Mouse (Mus musculus): Measurements from ENCODE around the gene Cphx3. TPM values are rescaled to one million over a fixed set of nuclear protein-coding genes. Genes with fewer than 3 reads are reported as not detected.
"Not testable (repeated sequence)": the region's sequence is repeated elsewhere in the genome, so short reads cannot be mapped to it uniquely, and the experiment has no call there.

The Cphx3 gene
- polyA plus RNA-seq, 1 experiment from 2014 or later: not detected

DNA sequence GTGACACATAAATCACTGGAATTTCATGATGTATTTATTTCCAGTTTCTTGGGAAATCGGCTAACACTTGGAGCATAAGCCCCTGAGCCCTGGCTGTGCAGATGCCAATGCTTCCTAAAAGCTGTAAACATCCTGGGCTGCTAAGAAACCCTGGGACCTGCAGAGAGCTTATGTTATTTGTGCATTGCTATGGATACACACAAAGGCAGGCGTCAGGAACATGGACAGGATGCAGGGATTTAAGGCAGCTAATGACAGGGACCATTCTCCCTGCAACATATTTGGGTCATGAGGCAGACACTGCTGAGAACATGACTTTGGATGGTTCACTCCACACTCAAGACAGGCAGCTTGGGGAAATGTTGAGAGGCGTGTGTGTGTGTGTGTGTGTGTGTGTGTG lies 115.8 kb downstream of the Cphx3 start:
- not testable (repeated sequence) for H3K27me3 ChIP-seq (ENCODE audit: control insufficient read depth, insufficient read depth, low read length); H3K36me3 ChIP-seq (ENCODE audit: control insufficient read depth, insufficient read depth); H3K9me3 ChIP-seq (replicated peaks; ENCODE audit: control insufficient read depth, low read length); H3K4me3 ChIP-seq (ENCODE audit: low read length); ATAC-seq (replicated peaks; ENCODE audit: extremely low read depth, insufficient read depth, low FRiP score); H3K4me2 ChIP-seq (ENCODE audit: low read depth, low read length); H3K4me1 ChIP-seq (ENCODE audit: control insufficient read depth, insufficient read depth, low read length); H3K9ac ChIP-seq (ENCODE audit: low read length); H3K27ac ChIP-seq (ENCODE audit: low read length)
- WGBS: no CpG with 5 or more reads among the region's 3 CpGs

DNA sequence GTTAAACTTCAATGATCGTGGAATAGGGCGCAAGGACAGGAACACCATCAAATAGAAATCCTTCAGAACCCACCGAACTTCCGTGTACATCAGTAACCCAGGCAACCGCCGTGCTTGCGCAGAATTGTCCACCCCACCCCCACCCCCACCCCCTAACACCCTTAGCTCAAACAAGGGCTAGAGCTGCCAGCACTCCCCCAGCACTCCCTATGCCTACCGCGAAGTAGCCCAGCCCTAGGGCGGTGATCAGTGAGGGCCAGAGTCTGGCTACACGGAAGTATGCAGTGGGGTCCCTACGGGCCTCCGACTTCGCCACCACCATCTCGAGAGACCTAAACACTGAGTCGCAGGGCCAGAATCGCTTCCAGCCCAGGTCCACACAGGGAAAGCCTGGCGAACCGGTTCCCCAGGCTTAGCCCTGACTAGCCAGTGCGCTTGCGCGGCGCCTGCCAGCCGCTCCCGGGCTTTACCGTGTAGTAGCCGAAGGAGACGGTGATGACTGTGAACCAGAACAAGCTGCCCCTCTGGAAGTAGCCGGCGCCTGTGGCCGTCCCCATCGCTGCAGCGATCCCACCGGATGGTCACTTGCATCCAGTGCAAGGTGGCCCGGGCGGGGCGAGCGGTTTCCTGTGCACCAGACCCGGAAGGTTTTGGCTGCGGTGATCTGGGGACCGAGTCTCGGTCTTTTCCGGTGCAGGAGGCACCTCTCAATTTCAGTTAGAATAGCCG lies 124.3 kb downstream of the Cphx3 start:
- H3K9ac ChIP-seq (ENCODE audit: low read length); H3K36me3 ChIP-seq (ENCODE audit: control insufficient read depth, insufficient read depth); H3K4me2 ChIP-seq (ENCODE audit: low read depth, low read length); H3K4me1 ChIP-seq (ENCODE audit: control insufficient read depth, insufficient read depth, low read length); H3K4me3 ChIP-seq (ENCODE audit: low read length); H3K9me3 ChIP-seq (replicated peaks; ENCODE audit: control insufficient read depth, low read length); H3K27me3 ChIP-seq (ENCODE audit: control insufficient read depth, insufficient read depth, low read length); H3K27ac ChIP-seq (ENCODE audit: low read length): not testable (repeated sequence)
- no CpG with 5 or more reads among the region's 44 CpGs for WGBS
- ATAC-seq (replicated peaks; ENCODE audit: extremely low read depth, insufficient read depth, low FRiP score): peak; percentile 65

DNA sequence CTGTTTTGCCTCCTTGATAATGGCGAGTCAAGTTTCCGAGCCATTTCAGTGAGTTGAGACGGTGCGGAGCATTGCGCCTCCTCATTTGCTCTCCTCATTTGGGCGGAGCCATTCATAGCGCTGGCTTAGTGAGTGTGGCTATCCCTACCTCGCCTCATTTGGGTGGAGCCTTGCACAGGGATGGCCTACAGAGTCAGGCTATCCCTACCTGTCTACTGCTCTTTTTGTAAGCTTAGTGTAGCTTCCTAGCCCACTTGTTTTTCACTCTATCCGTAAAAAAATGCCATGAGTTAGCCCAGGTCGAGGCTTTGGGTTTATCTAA lies 124.8 kb downstream of the Cphx3 start, which contains the start of gene Tmem254b:
Gene Tmem254b (minus strand): TSS at position 116 of the 322 bp plus-strand sequence.
- ATAC-seq (replicated peaks; ENCODE audit: extremely low read depth, insufficient read depth, low FRiP score): peak; percentile 78
- H3K4me2 ChIP-seq (ENCODE audit: low read depth, low read length); H3K9me3 ChIP-seq (replicated peaks; ENCODE audit: control insufficient read depth, low read length); H3K9ac ChIP-seq (ENCODE audit: low read length); H3K36me3 ChIP-seq (ENCODE audit: control insufficient read depth, insufficient read depth); H3K27ac ChIP-seq (ENCODE audit: low read length); H3K4me3 ChIP-seq (ENCODE audit: low read length); H3K4me1 ChIP-seq (ENCODE audit: control insufficient read depth, insufficient read depth, low read length); H3K27me3 ChIP-seq (ENCODE audit: control insufficient read depth, insufficient read depth, low read length): not testable (repeated sequence)
- no CpG with 5 or more reads among the region's 10 CpGs for WGBS

DNA sequence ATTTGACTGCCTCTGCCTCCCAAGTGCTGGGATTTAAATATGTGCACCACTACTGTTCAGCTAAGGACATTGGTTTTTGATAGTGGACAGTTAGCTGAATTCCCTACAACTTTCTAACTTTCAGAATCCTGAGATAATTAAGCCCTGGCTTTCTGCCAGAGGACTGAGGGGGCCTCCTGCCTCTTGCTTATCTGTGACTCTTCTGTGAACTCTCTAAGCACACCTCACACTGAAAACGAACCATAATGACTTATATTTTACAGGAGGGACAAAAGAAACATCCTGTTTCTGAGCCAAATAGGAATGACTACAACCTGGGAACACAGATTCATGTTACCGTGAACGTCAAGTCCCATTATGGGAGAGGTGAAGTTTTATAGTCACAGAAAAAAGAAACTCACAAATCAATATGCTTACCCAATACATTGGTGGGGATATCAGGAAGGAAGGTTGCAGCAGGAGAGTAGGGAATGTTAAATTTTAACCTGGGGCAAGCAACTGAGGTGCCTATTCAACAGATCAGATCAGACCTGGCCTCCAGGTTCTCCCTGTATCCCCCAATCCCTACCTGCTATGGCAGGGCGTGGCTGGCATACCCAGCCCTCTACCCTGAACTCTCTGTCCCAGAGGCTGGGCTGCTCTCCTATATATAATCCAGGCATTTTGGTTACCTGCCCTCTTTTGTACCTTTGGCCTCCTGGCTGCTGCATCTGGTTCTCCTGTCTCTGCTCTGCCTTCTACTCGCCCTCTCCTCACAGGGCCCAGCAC lies 134.3 kb downstream of the Cphx3 start:
- not testable (repeated sequence) for H3K4me3 ChIP-seq (ENCODE audit: low read length); H3K4me1 ChIP-seq (ENCODE audit: control insufficient read depth, insufficient read depth, low read length); H3K9me3 ChIP-seq (replicated peaks; ENCODE audit: control insufficient read depth, low read length); H3K27ac ChIP-seq (ENCODE audit: low read length); ATAC-seq (replicated peaks; ENCODE audit: extremely low read depth, insufficient read depth, low FRiP score); H3K36me3 ChIP-seq (ENCODE audit: control insufficient read depth, insufficient read depth); H3K27me3 ChIP-seq (ENCODE audit: control insufficient read depth, insufficient read depth, low read length); H3K4me2 ChIP-seq (ENCODE audit: low read depth, low read length); H3K9ac ChIP-seq (ENCODE audit: low read length)
- WGBS: no CpG with 5 or more reads among the region's 5 CpGs

DNA sequence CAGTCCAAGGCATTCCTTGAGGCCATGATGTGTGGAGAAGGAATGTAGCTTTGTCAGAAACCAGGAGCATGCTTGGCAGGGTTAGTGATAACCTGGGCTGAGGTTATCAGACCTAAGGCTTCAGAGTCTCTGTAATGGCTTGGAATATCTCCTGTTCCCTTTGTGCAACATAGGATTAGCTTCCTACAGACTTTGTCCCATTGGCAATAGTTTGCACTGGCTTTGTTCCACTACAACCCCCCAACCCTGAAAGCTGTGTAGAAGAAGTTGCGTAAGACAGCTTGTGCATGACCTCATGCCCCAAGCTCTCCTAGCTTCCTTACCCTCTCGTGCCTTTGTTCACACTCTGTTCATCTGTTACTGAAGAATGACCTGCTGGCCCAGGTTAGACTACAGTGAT lies 155.1 kb downstream of the Cphx3 start:
- not testable (repeated sequence) for H3K27me3 ChIP-seq (ENCODE audit: control insufficient read depth, insufficient read depth, low read length); H3K9me3 ChIP-seq (replicated peaks; ENCODE audit: control insufficient read depth, low read length)
- WGBS: no CpG with 5 or more reads among the region's 2 CpGs

DNA sequence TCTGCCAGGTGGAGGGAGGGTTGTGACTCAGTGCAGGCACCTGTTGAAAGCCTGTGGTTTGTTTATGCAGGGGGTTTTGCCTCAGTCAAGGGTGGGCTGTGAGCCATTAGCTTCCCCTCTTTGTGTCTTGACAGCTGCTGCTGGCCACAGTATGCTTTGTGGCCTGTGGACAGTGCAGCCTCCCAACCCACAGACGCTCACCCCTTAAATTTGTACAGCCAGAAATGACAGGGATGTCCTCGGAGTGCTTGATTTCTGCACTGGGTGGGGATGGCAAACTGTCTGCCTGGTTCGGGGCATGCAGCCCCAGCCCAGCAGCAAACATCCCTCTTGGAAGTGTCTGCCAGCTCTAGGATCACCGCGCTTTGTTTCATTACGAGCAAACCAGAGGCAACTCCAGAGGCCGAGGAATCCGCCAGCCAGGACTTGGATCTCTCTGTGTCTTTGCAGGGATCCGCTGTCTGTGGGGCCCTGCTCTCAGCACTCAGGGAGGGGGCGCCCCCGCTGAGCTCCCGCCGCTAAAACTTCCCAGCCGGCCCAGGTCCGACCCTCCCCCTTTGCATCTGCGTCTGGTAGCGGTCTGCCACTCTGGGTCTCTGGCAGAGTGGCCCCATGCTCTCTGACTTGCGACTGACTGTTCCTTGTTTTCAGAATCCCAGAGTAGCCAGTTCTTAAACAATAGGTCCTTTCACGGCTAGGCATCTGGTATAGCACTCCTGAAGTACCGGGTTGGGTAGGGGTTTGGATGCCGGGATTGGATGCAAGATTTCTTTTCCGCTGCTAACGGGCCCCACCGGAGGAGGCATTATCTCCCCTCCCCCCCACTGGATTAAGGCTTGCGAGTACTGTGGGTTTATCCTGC lies 175.9 kb downstream of the Cphx3 start, which contains the start of gene Duxbl3:
Gene Duxbl3 (plus strand): TSS at position 207 of the 862 bp plus-strand sequence.
- H3K4me3 ChIP-seq (ENCODE audit: low read length); H3K9me3 ChIP-seq (replicated peaks; ENCODE audit: control insufficient read depth, low read length); H3K27me3 ChIP-seq (ENCODE audit: control insufficient read depth, insufficient read depth, low read length); H3K27ac ChIP-seq (ENCODE audit: low read length); H3K9ac ChIP-seq (ENCODE audit: low read length); H3K4me2 ChIP-seq (ENCODE audit: low read depth, low read length); H3K36me3 ChIP-seq (ENCODE audit: control insufficient read depth, insufficient read depth); H3K4me1 ChIP-seq (ENCODE audit: control insufficient read depth, insufficient read depth, low read length): not testable (repeated sequence)
- peak; percentile 73 for ATAC-seq (replicated peaks; ENCODE audit: extremely low read depth, insufficient read depth, low FRiP score)
- WGBS: no CpG with 5 or more reads among the region's 25 CpGs

More for the DNA sequence above, 155.1 kb downstream of the Cphx3 start:
- not testable (repeated sequence) for H3K4me1 ChIP-seq (ENCODE audit: control insufficient read depth, insufficient read depth, low read length); H3K36me3 ChIP-seq (ENCODE audit: control insufficient read depth, insufficient read depth); H3K4me2 ChIP-seq (ENCODE audit: low read depth, low read length); ATAC-seq (replicated peaks; ENCODE audit: extremely low read depth, insufficient read depth, low FRiP score); H3K9ac ChIP-seq (ENCODE audit: low read length); H3K27ac ChIP-seq (ENCODE audit: low read length); H3K4me3 ChIP-seq (ENCODE audit: low read length)

DNA sequence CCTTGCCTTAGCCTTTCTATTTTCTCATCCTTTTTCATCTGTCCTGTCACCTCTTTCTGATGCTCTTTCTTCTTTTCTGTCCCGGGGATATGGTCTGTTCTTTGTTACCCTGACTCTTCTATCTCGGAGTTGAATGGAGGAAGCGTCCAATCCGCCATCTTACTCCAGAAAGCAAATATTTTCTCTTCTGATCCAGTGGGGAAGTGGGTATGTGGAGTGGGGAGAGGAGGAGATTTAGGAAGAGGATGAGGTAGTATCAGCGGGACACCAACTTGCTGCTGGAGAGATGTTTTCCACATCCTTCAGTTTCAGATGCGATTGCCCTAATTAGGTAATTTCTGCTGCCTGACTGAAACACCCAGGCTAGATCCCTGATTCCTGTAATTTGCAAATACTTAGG lies 176.6 kb downstream of the Cphx3 start:
- WGBS: no CpG with 5 or more reads among the region's 6 CpGs
- H3K9me3 ChIP-seq (replicated peaks; ENCODE audit: control insufficient read depth, low read length); H3K4me2 ChIP-seq (ENCODE audit: low read depth, low read length); H3K4me3 ChIP-seq (ENCODE audit: low read length); H3K27ac ChIP-seq (ENCODE audit: low read length); H3K4me1 ChIP-seq (ENCODE audit: control insufficient read depth, insufficient read depth, low read length); H3K36me3 ChIP-seq (ENCODE audit: control insufficient read depth, insufficient read depth); H3K9ac ChIP-seq (ENCODE audit: low read length); H3K27me3 ChIP-seq (ENCODE audit: control insufficient read depth, insufficient read depth, low read length); ATAC-seq (replicated peaks; ENCODE audit: extremely low read depth, insufficient read depth, low FRiP score): not testable (repeated sequence)

All from heart, embryonic 16.5 days (tissue).